Mouse (Mus musculus): ENCODE data around the gene Mtap.

Gene Mtap

GRCm38 (mm10) chr4:89123446-89124243 lies 13.3 kb upstream of the Mtap start:
- DNase-seq (ENCODE audit: low read depth, low spot score): no peak
- no peaks in the 10 kb centered on the region for H3K36me3 ChIP-seq (ENCODE audit: control insufficient read depth, insufficient read depth, low read length, poor library complexity, severe bottlenecking)
- H3K27me3 ChIP-seq (ENCODE audit: control insufficient read depth, insufficient read depth, low read length, poor library complexity, severe bottlenecking): no peaks in the 10 kb centered on the region

GRCm38 (mm10) chr4:89127674-89128073 lies 9.2 kb upstream of the Mtap start:
- no peaks in the 10 kb centered on the region for H3K27me3 ChIP-seq (ENCODE audit: control insufficient read depth, insufficient read depth, low read length, poor library complexity, severe bottlenecking)
- no peak for DNase-seq (ENCODE audit: low read depth, low spot score)
- no peaks in the 10 kb centered on the region for H3K36me3 ChIP-seq (ENCODE audit: control insufficient read depth, insufficient read depth, low read length, poor library complexity, severe bottlenecking)

- Histone ChIP-seq H3K27me3 (ENCODE audit: control insufficient read depth, insufficient read depth, low read length, poor library complexity, severe bottlenecking) (no peaks in the 10 kb centered on the region), H3K36me3 (ENCODE audit: control insufficient read depth, insufficient read depth, low read length, poor library complexity, severe bottlenecking) (no peaks in the 10 kb centered on the region)
- DNase-seq (ENCODE audit: low read depth, low spot score): peak; percentile 56
Observed at GRCm38 (mm10) chr4:89128080-89128936, 8.6 kb upstream of the Mtap start.

- H3K36me3 ChIP-seq (ENCODE audit: control insufficient read depth, insufficient read depth, low read length, poor library complexity, severe bottlenecking): no peaks in the 10 kb centered on the region
- no peaks in the 10 kb centered on the region for H3K27me3 ChIP-seq (ENCODE audit: control insufficient read depth, insufficient read depth, low read length, poor library complexity, severe bottlenecking)
- no peak for DNase-seq (ENCODE audit: low read depth, low spot score)
Observed at GRCm38 (mm10) chr4:89128937-89129277, 8.0 kb upstream of the Mtap start.

- H3K27me3 ChIP-seq (ENCODE audit: control insufficient read depth, insufficient read depth, low read length, poor library complexity, severe bottlenecking): no peaks in the 10 kb centered on the region
- peak; percentile 83 for DNase-seq (ENCODE audit: low read depth, low spot score)
- no peaks in the 10 kb centered on the region for H3K36me3 ChIP-seq (ENCODE audit: control insufficient read depth, insufficient read depth, low read length, poor library complexity, severe bottlenecking)
Observed at GRCm38 (mm10) chr4:89129311-89129913, 7.5 kb upstream of the Mtap start.

GRCm38 (mm10) chr4:89131795-89132194 lies 5.1 kb upstream of the Mtap start:
- DNase-seq (ENCODE audit: low read depth, low spot score): peak; percentile 34
- H3K36me3 ChIP-seq (ENCODE audit: control insufficient read depth, insufficient read depth, low read length, poor library complexity, severe bottlenecking): no peaks in the 10 kb centered on the region
- no peaks in the 10 kb centered on the region for H3K27me3 ChIP-seq (ENCODE audit: control insufficient read depth, insufficient read depth, low read length, poor library complexity, severe bottlenecking)

GRCm38 (mm10) chr4:89136356-89136755 lies 566 bp upstream of the Mtap start:
- H3K27me3 ChIP-seq (ENCODE audit: control insufficient read depth, insufficient read depth, low read length, poor library complexity, severe bottlenecking): no peaks in the 10 kb centered on the region
- no peaks in the 10 kb centered on the region for H3K36me3 ChIP-seq (ENCODE audit: control insufficient read depth, insufficient read depth, low read length, poor library complexity, severe bottlenecking)
- DNase-seq (ENCODE audit: low read depth, low spot score): no peak

GRCm38 (mm10) chr4:89137542-89138360 lies 829 bp downstream of the Mtap start:
- DNase-seq (ENCODE audit: low read depth, low spot score): peak; percentile 83
- no peaks in the 10 kb centered on the region for H3K27me3 ChIP-seq (ENCODE audit: control insufficient read depth, insufficient read depth, low read length, poor library complexity, severe bottlenecking)
- H3K36me3 ChIP-seq (ENCODE audit: control insufficient read depth, insufficient read depth, low read length, poor library complexity, severe bottlenecking): no peaks in the 10 kb centered on the region

GRCm38 (mm10) chr4:89138361-89138651 lies 1.4 kb downstream of the Mtap start:
- H3K27me3 ChIP-seq (ENCODE audit: control insufficient read depth, insufficient read depth, low read length, poor library complexity, severe bottlenecking): no peaks in the 10 kb centered on the region
- no peak for DNase-seq (ENCODE audit: low read depth, low spot score)
- no peaks in the 10 kb centered on the region for H3K36me3 ChIP-seq (ENCODE audit: control insufficient read depth, insufficient read depth, low read length, poor library complexity, severe bottlenecking)

- Histone ChIP-seq H3K36me3 (ENCODE audit: control insufficient read depth, insufficient read depth, low read length, poor library complexity, severe bottlenecking) (no peaks in the 10 kb centered on the region), H3K27me3 (ENCODE audit: control insufficient read depth, insufficient read depth, low read length, poor library complexity, severe bottlenecking) (no peaks in the 10 kb centered on the region)
- DNase-seq (ENCODE audit: low read depth, low spot score): no peak
Observed at GRCm38 (mm10) chr4:89140832-89141231, 3.9 kb downstream of the Mtap start.

GRCm38 (mm10) chr4:89145409-89145808 lies 8.5 kb downstream of the Mtap start:
- Histone ChIP-seq H3K27me3 (ENCODE audit: control insufficient read depth, insufficient read depth, low read length, poor library complexity, severe bottlenecking) (no peaks in the 10 kb centered on the region), H3K36me3 (ENCODE audit: control insufficient read depth, insufficient read depth, low read length, poor library complexity, severe bottlenecking) (peaks cover 4% of the 10 kb centered on the region; the same call in 1 of the 2 replicates)
- DNase-seq (ENCODE audit: low read depth, low spot score): peak; percentile 85

- Histone ChIP-seq H3K36me3 (ENCODE audit: control insufficient read depth, insufficient read depth, low read length, poor library complexity, severe bottlenecking) (peaks cover 4% of the 10 kb centered on the region; the same call in 1 of the 2 replicates), H3K27me3 (ENCODE audit: control insufficient read depth, insufficient read depth, low read length, poor library complexity, severe bottlenecking) (no peaks in the 10 kb centered on the region)
- peak; percentile 72 for DNase-seq (ENCODE audit: low read depth, low spot score)
Observed at GRCm38 (mm10) chr4:89146291-89146690, 9.4 kb downstream of the Mtap start.

- peaks cover 4% of the 10 kb centered on the region; the same call in 1 of the 2 replicates for H3K36me3 ChIP-seq (ENCODE audit: control insufficient read depth, insufficient read depth, low read length, poor library complexity, severe bottlenecking)
- H3K27me3 ChIP-seq (ENCODE audit: control insufficient read depth, insufficient read depth, low read length, poor library complexity, severe bottlenecking): no peaks in the 10 kb centered on the region
- no peak for DNase-seq (ENCODE audit: low read depth, low spot score)
Observed at GRCm38 (mm10) chr4:89149261-89149660, 12.3 kb downstream of the Mtap start.

GRCm38 (mm10) chr4:89161389-89161788 lies 24.5 kb downstream of the Mtap start:
- peaks cover 5% of the 10 kb centered on the region for H3K36me3 ChIP-seq (ENCODE audit: control insufficient read depth, insufficient read depth, low read length, poor library complexity, severe bottlenecking)
- no peak for DNase-seq (ENCODE audit: low read depth, low spot score)

More at GRCm38 (mm10) chr4:89161389-89161788, 24.5 kb downstream of the Mtap start:
- no peaks in the 10 kb centered on the region for H3K27me3 ChIP-seq (ENCODE audit: control insufficient read depth, insufficient read depth, low read length, poor library complexity, severe bottlenecking)

All from splenic B cell, adult 2 months (primary cell).